Mouse (Mus musculus) hindbrain, embryonic 13.5 days (tissue): Measurements from ENCODE around the gene Irak3. TPM values are rescaled to one million over a fixed set of nuclear protein-coding genes. Genes with fewer than 3 reads are reported as not detected.

Source experiments
- ATAC-seq: fragments of 200-750 bp; cut with Nextera tagmentation; 2 replicates; pipeline ENCODE4 v1.8.0; 2017; ENCODE audit warnings: moderate TSS enrichment; ENCODE audit not compliant: low FRiP score
- H3K27ac ChIP-seq: fragments of 300-500 bp; sonication (generic); 2 replicates; pipeline ENCODE4 v1.5.1; 2015; ENCODE audit warnings: inconsistent platforms, mild to moderate bottlenecking, moderate library complexity
- H3K27me3 ChIP-seq: fragments of 300-500 bp; sonication (generic); 2 replicates; pipeline ENCODE4 v1.6.1; 2015; ENCODE audit warnings: mild to moderate bottlenecking, inconsistent platforms
- H3K36me3 ChIP-seq: fragments of 300-500 bp; sonication (generic); 2 replicates; pipeline ENCODE4 v1.6.1; 2015; ENCODE audit warnings: mild to moderate bottlenecking, inconsistent platforms
- H3K4me1 ChIP-seq: fragments of 300-500 bp; sonication (generic); replicated peaks from 2 replicates; pipeline ENCODE4 v1.6.1; 2015; ENCODE audit warnings: inconsistent platforms
- H3K4me2 ChIP-seq: fragments of 300-500 bp; sonication (generic); 2 replicates; pipeline ENCODE4 v1.6.1; 2015; ENCODE audit warnings: inconsistent platforms, mild to moderate bottlenecking, moderate library complexity
- H3K4me3 ChIP-seq: fragments of 300-500 bp; sonication (generic); 2 replicates; pipeline ENCODE4 v1.5.1; 2015; ENCODE audit warnings: mild to moderate bottlenecking, inconsistent platforms
- H3K9ac ChIP-seq: fragments of 300-500 bp; sonication (generic); 2 replicates; pipeline ENCODE4 v1.6.1; 2015; ENCODE audit warnings: mild to moderate bottlenecking, inconsistent platforms
- H3K9me3 ChIP-seq: fragments of 300-500 bp; sonication (generic); 2 replicates; pipeline ENCODE4 v1.6.1; 2016; ENCODE audit warnings: inconsistent platforms
- WGBS: fragments of 180-500 bp; shearing (Covaris S2); methylation state at CpG from one replicate; pipeline ENCODE4 v1.1.7; 2015; 5-methylcytosine and 5-hydroxymethylcytosine counted together
- polyA plus RNA-seq: library from polyadenylated mRNA; unstranded; fragments of >200 nt; fragmentation: Nextera tagmentation; extraction: Ambion mirVana; gene quantifications from 2 replicates; pipeline ENCODE4 v1.2.1, GENCODE M21; 2015

Irak3 gene
- polyA plus RNA-seq = 0.36 and 0.48 TPM in 2 replicates

- WGBS = 3% methylated on average over 13 of the region's 13 CpGs
- Histone ChIP-seq H3K4me2 (peak within 1 kb of the TSS; percentile 76), H3K4me1 (peaks cover 13% of the 10 kb centered on the region), H3K4me3 (peak within 1 kb of the TSS; percentile 49), H3K9me3 (no peaks in the 10 kb centered on the region), H3K27me3 (peaks cover 28% of the 10 kb centered on the region), H3K27ac (no peak within 1 kb of the TSS), H3K9ac (peak within 1 kb of the TSS; percentile 66), H3K36me3 (no peaks in the 10 kb centered on the region)
- ATAC-seq = no peak
Measured at GRCm38 (mm10) chr10:120201961-120202402, at the start of gene Irak3. Gene Irak3, minus strand, starts transcription at chr10:120202130.

DNA sequence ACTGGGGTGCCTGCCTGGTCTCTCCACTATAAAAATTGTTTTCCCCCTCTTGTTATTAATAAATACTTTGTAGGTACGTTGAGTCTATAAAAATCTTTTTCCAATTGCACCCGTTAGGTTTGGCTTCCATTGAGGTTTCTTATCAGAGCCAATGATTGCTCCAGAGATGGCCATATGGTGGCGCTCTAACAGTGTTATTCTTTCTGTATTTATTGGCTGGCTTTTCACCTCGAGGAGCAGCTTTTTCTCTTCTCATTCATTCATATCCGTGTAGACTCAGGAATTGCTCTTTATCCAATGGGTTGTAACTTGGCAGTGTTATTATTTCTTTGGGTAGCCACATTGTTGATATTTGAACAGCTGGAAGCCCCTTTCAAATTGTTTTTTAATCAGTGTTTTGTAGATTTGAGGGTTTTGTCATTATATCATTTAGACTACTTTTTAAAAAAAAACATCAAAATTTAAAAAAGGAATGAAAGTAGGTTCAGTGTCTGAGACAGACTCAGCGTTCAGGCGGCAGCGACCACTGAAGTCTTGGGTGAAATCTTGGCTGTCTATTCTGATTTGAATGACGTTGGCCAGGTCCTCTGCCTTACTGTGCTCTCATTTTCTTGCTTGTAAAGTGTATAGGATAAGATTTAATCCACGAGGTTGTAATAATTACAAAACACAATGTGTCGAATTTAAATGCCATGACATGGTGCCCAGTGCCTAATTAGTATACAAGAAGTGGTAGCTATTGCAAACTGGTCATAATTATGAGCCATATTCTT lies 49.2 kb upstream of the Irak3 start:
- peaks cover 18% of the 10 kb centered on the region; the same call in 1 of the 2 replicates for H3K4me1 ChIP-seq
- no peaks in the 10 kb centered on the region for H3K36me3 ChIP-seq
- H3K9me3 ChIP-seq = no peaks in the 10 kb centered on the region
- no peak overlapping the region for H3K4me2 ChIP-seq
- no peak overlapping the region for H3K27ac ChIP-seq
- no peak for ATAC-seq
- H3K27me3 ChIP-seq = peaks cover 2% of the 10 kb centered on the region; the same call in 1 of the 2 replicates
- H3K4me3 ChIP-seq = no peak overlapping the region
- WGBS = 62% methylated on average over 11 of the region's 11 CpGs
- no peak overlapping the region for H3K9ac ChIP-seq

DNA sequence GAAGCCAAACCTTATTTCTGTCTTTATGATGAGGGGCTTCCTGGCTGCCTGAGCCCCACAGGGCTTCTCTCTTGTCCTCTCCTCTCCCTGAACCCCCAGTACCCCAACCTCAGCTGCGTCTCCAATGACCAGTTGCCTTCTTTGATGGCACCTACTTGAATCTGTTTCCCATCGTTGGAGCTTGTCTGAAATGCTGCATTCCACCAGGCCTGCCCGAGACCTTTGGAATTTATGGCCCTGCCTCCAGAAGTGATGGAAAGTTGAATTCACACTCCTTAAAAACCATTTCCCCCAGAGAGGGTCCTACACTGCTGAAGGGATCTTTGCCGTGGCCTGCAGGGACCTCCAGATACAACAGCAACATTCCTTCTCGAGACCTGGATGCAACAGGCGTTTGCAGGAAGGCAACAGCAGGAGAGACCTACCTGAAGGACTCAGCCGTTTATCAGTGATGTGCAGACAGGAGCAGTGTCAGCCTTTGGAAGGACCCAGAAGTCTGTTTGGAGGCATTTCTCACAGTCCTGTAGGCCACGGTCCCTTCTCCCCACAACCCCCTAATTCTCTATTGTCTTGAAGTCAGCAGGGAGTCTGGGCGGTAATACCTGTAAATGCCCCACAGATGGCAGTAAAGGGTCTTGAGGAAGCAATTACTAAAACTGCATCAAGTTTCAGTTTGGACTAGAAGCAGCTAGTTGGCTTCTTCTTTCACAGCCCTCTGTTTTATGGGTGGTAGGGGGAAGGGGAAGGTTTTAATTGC lies 45.2 kb upstream of the Irak3 start:
- Histone ChIP-seq H3K27me3 (peaks cover 2% of the 10 kb centered on the region; the same call in 1 of the 2 replicates), H3K9ac (no peak overlapping the region), H3K4me1 (peaks cover 13% of the 10 kb centered on the region; the same call in 1 of the 2 replicates), H3K27ac (no peak overlapping the region), H3K9me3 (no peaks in the 10 kb centered on the region), H3K4me3 (no peak overlapping the region), H3K4me2 (no peak overlapping the region), H3K36me3 (no peaks in the 10 kb centered on the region)
- 46% methylated on average over 9 of the region's 9 CpGs for WGBS
- no peak for ATAC-seq

- Histone ChIP-seq H3K27ac (no peak overlapping the region), H3K9me3 (no peaks in the 10 kb centered on the region), H3K4me2 (no peak overlapping the region), H3K4me1 (peaks cover 13% of the 10 kb centered on the region; the same call in 1 of the 2 replicates), H3K4me3 (no peak overlapping the region), H3K9ac (no peak overlapping the region), H3K36me3 (no peaks in the 10 kb centered on the region), H3K27me3 (peaks cover 2% of the 10 kb centered on the region; the same call in 1 of the 2 replicates)
- WGBS = 87% methylated on average over 5 of the region's 5 CpGs
- no peak for ATAC-seq
Measured at GRCm38 (mm10) chr10:120245681-120246080, 43.8 kb upstream of the Irak3 start.

GRCm38 (mm10) chr10:120242421-120242820 lies 40.5 kb upstream of the Irak3 start:
- Histone ChIP-seq H3K27ac (no peak overlapping the region), H3K9ac (no peak overlapping the region), H3K4me3 (no peak overlapping the region), H3K4me2 (no peak overlapping the region), H3K27me3 (no peaks in the 10 kb centered on the region), H3K4me1 (peaks cover 13% of the 10 kb centered on the region; the same call in 1 of the 2 replicates), H3K36me3 (no peaks in the 10 kb centered on the region), H3K9me3 (no peaks in the 10 kb centered on the region)
- WGBS = 75% methylated on average over 6 of the region's 6 CpGs
- ATAC-seq = no peak

DNA sequence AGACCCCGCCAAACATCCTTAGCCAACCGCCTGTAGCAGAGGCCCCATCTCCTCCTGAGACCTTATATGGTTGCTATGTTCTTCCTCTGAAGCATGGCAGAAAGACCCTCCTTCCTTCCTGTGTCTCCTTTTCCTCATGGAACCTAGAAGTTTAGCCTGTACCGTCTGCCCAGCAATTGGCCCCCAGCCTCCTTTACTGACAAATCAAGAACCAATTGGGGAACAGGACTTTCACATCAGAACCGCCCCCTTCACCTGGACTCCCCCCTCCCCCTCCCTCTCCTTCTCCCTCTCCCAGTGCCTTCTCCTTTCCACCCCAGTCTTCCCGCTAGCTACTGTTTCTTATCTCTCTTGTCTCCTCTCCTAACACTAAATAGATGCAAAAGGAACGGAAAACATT lies 37.5 kb upstream of the Irak3 start:
- Histone ChIP-seq H3K4me3 (no peak overlapping the region), H3K36me3 (no peaks in the 10 kb centered on the region), H3K4me1 (no peaks in the 10 kb centered on the region), H3K4me2 (no peak overlapping the region), H3K9ac (no peak overlapping the region), H3K27me3 (no peaks in the 10 kb centered on the region), H3K27ac (no peak overlapping the region), H3K9me3 (no peaks in the 10 kb centered on the region)
- 63% methylated on average over 6 of the region's 6 CpGs for WGBS
- ATAC-seq = no peak

- Histone ChIP-seq H3K4me1 (no peaks in the 10 kb centered on the region), H3K27ac (no peak overlapping the region), H3K4me3 (no peak overlapping the region), H3K36me3 (no peaks in the 10 kb centered on the region), H3K4me2 (no peak overlapping the region), H3K9ac (no peak overlapping the region), H3K9me3 (no peaks in the 10 kb centered on the region), H3K27me3 (no peaks in the 10 kb centered on the region)
- 87% methylated on average over 8 of the region's 8 CpGs for whole genome bisulfite sequencing
- no peak for ATAC-seq
Measured at GRCm38 (mm10) chr10:120238241-120238640, 36.3 kb upstream of the Irak3 start.

GRCm38 (mm10) chr10:120236855-120237254 lies 34.9 kb upstream of the Irak3 start:
- H3K4me3 ChIP-seq = no peak overlapping the region
- H3K9me3 ChIP-seq = no peaks in the 10 kb centered on the region
- no peak overlapping the region for H3K9ac ChIP-seq
- no peaks in the 10 kb centered on the region for H3K4me1 ChIP-seq
- WGBS = 77% methylated on average over 9 of the region's 9 CpGs
- H3K36me3 ChIP-seq = peaks cover 3% of the 10 kb centered on the region; the same call in 1 of the 2 replicates
- H3K27me3 ChIP-seq = no peaks in the 10 kb centered on the region
- no peak for ATAC-seq
- H3K4me2 ChIP-seq = no peak overlapping the region
- H3K27ac ChIP-seq = no peak overlapping the region

- H3K4me2 ChIP-seq = 0 out of 2 replicates have a peak overlapping the region, but pooled peaks have one; percentile 11
- no peaks in the 10 kb centered on the region for H3K9me3 ChIP-seq
- no peak overlapping the region for H3K4me3 ChIP-seq
- H3K27ac ChIP-seq = no peak overlapping the region
- 33% methylated on average over 18 of the region's 18 CpGs for WGBS
- H3K27me3 ChIP-seq = no peaks in the 10 kb centered on the region
- H3K9ac ChIP-seq = no peak overlapping the region
- H3K4me1 ChIP-seq = peaks cover 6% of the 10 kb centered on the region
- ATAC-seq = no peak
- peaks cover 24% of the 10 kb centered on the region for H3K36me3 ChIP-seq
Measured at GRCm38 (mm10) chr10:120233655-120234367, 31.9 kb upstream of the Irak3 start.

GRCm38 (mm10) chr10:120231718-120232117 lies 29.8 kb upstream of the Irak3 start:
- 25% methylated on average over 5 of the region's 5 CpGs for WGBS
- Histone ChIP-seq H3K4me3 (no peak overlapping the region), H3K9me3 (no peaks in the 10 kb centered on the region), H3K27ac (no peak overlapping the region), H3K9ac (no peak overlapping the region), H3K36me3 (peaks cover 31% of the 10 kb centered on the region), H3K4me2 (no peak overlapping the region), H3K27me3 (no peaks in the 10 kb centered on the region), H3K4me1 (peaks cover 21% of the 10 kb centered on the region)
- ATAC-seq = no peak

DNA sequence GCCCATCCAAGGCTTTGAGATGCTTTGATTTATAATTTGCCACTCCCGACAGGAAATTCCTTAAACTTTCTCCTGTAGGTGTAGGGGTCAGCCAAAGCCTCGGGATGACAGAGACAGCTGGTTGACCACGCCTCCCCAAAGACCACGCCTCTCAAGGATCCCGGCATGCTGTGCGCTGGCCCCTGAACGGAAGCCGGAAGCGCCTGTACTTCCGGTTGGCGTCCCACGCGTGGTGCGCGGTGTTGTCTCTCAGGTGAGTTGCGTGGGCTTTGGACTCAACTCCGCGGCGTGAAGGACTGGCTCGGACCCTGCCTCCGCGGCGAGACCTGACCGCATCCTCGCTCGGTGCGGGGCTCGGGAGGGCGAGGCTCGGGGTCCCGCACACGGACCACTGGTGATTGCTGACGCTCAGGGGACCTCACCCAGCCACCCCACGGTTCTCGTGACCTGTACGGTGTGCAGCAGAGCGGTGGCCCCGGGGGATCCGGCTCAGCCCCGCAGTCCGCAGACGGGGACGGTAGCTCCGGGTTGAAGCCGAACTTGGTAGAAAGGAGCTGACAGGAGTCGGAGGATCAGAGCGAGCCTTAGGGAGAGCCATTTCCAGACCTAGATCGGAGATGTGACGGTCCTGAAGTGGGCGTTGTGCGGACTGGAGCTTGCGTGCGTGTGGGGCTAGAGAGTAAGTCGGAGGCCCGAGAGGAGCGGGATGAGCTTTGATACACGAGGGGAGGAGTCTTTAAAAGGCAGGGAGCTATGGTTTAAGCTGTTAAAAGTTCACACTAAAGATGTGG lies 25.1 kb upstream of the Irak3 start, which contains the start of gene Llph:
Gene Llph (plus strand): TSS at position 200 of the 791 bp plus-strand sequence.
- peak; percentile 93 for ATAC-seq
- Histone ChIP-seq H3K4me2 (peak within 1 kb of the TSS; percentile 96), H3K9me3 (no peaks in the 10 kb centered on the region), H3K36me3 (peaks cover 34% of the 10 kb centered on the region), H3K4me3 (peak within 1 kb of the TSS; percentile 99), H3K9ac (peak within 1 kb of the TSS; percentile 88), H3K27me3 (no peaks in the 10 kb centered on the region), H3K27ac (no peak within 1 kb of the TSS; the same call in 1 of the 2 replicates), H3K4me1 (peaks cover 24% of the 10 kb centered on the region)
- WGBS = under 1% methylated on average over 57 of the region's 57 CpGs
